Mouse (Mus musculus): ENCODE results near the gene Cyb5d1.

The Cyb5d1 gene

DNA sequence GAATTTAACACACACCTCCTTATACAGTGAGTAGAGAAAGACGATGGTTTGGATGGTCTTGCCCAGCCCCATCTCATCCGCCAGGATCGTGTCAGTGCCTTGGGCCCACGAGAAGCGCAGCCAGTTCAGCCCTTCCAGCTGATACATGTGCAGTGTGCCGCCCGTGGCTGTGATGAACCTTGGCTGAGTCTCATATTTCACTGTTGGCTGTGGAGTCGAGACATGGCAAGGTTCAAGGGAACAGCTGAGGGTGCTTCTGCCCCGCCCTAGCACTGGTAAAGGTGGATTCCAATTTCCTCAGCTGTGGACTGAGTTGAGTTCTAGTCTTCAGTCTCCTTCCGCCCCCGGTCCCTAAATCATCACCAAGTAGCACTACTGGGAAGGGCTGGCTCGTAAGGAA lies 37.7 kb downstream of the Cyb5d1 start:
- DNase-seq (ENCODE audit: low spot score): no peak

DNA sequence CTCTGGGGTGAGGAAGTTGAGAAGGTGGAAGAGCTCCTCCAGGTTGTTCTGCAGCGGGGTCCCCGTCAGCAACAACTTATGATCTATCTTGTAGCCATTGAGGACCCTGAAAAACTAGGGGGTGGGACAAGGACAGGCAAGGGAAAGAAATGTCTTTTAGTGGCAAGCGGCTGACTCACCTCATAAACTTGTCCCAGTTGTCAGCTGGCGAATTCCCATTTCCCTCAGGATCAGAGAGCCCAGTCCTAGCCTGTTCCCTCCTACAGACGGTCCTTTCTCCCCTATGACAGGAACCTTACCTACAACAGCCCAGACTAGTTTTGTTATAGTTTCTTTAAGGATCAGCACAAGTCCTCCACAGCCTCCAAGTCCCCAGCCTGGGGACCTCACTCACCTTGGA lies 38.9 kb downstream of the Cyb5d1 start:
- DNase-seq (ENCODE audit: low spot score): no peak

DNA sequence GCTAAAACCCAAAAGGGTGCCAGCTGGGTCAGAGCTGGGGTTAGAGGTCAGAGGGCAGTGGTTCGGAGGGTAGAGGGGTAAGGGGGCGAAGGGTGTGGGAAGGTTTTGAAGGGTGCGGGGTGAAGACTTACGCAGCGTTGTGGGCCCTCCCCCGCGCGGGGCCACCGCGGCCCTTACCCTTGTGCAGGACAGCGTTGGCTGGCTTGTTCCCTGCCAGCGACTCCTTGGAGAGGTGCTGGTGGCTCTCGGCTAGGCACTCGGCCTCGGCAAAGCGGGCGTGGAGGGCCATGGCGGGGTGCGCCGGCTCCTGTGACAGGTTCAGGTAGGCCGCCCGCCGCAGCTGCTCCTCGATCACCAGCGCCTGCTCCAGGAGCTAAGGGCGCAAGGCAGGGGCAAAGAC lies 49.0 kb downstream of the Cyb5d1 start:
- DNase-seq (ENCODE audit: low spot score): no peak

Data from layer of hippocampus, adult 9-10 months (tissue).